Mouse (Mus musculus) stomach, postnatal 0 days (tissue): ENCODE data around the gene Mettl26.

Experiments
- CTCF ChIP-seq: IDR thresholded peaks from 2 replicates; pipeline ENCODE4 v1.5.1; 2016; ENCODE audit warnings: antibody characterized with exemption, low read depth, mild to moderate bottlenecking, moderate library complexity
- EP300 ChIP-seq: optimal IDR thresholded peaks from 2 replicates; pipeline ENCODE3; 2016; ENCODE audit warnings: antibody characterized with exemption

GRCm38 (mm10) chr17:25869954-25870353 lies 4.9 kb upstream of the Mettl26 start:
- no peak for TF ChIP-seq CTCF
- no peak for TF ChIP-seq EP300
